Mouse (Mus musculus) left cerebral cortex, postnatal 10 days (tissue): Measurements from ENCODE around the gene Olfr1326-ps1. TPM values are rescaled to one million over a fixed set of nuclear protein-coding genes. Genes with fewer than 3 reads are reported as not detected.

Source experiments
- DNase-seq, 2 experiments: peaks; one replicate each; pipeline ENCODE4 v3.0.0; 2021 to 2022; ENCODE audit warnings: low spot score in 2 of 2, mixed read lengths in 1 of 2; ENCODE audit errors: extremely low spot score in 1 of 2
- intact Hi-C: fragments of 180-260 bp; cut with DNase I; formaldehyde crosslinking; loops from one replicate; pipeline ENCODE4 v1.15.1; 2025
- total RNA-seq, 2 experiments: library from RNA; stranded (reverse); gene quantifications; 2 replicates each; pipeline ENCODE4 v1.2.3; 2021

Olfr1326-ps1 gene
- not detected for total RNA-seq

DNA sequence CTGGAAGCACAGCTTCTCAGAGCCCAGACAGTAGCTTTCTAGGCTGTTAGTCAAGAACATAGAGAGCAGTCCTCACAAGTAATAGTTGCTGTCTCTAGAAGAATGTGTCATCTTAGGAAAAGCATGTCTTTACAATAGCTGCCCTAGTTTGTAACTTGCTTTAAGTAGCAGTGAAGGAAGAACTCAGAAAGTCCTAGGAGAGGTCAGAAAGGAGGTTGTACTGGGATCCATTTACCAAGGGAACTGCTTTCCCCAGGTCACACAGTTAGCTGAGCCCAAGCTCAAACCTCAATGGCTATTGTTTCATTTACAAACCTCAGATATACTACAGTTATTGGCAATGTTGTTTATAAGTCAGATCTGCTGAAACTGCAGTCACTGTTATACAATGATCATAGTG lies at the start of gene Olfr1326-ps1:
Gene Olfr1326-ps1, minus strand, starts transcription at position 101 of the 400 bp plus-strand sequence.
- intact Hi-C loops: no loop called here
- no peak for DNase-seq

GRCm38 (mm10) chrX:74592379-74592778 lies 17.7 kb upstream of the Olfr1326-ps1 start, which contains the start of gene Olfr1325:
Olfr1325 (plus strand) TSS chrX:74592679.
- no peak for DNase-seq
- intact Hi-C loops: no loop called here

Other genes with a start within 250 kb of the Olfr1326-ps1 start
- 10 to 100 TPM; 65.7 to 74.2 TPM for gene Plxna3, start 245.8 kb downstream of the Olfr1326-ps1 start, total RNA-seq
- gene Lage3, start 221.3 kb downstream of the Olfr1326-ps1 start, total RNA-seq: 10 to 100 TPM; 31.9 to 35.9 TPM
- gene Ubl4a, start 201.7 kb downstream of the Olfr1326-ps1 start, total RNA-seq: 10 to 100 TPM; 58.7 to 59.2 TPM
- gene Slc10a3, start 201.5 kb downstream of the Olfr1326-ps1 start, total RNA-seq: 1 to 10 TPM; 2.0 to 2.4 TPM
- gene Fam3a, start 181.6 kb downstream of the Olfr1326-ps1 start, total RNA-seq: 10 to 100 TPM; 16.4 to 24.1 TPM
- gene Ikbkg, start 181.6 kb downstream of the Olfr1326-ps1 start, total RNA-seq: 10 to 100 TPM; 42.9 to 45.7 TPM
- gene G6pdx, start 145.7 kb downstream of the Olfr1326-ps1 start, total RNA-seq: 10 to 100 TPM; 29.8 to 33.3 TPM
- gene Gm6880, start 93.5 kb downstream of the Olfr1326-ps1 start, total RNA-seq: not detected
- gene Olfr1325, start 17.8 kb upstream of the Olfr1326-ps1 start, total RNA-seq: not detected
- under 1 TPM; 0.51 to 0.69 TPM for gene Gm5640, start 70.7 kb upstream of the Olfr1326-ps1 start, total RNA-seq
- gene Gm6890, start 166.0 kb upstream of the Olfr1326-ps1 start, total RNA-seq: not detected